Mouse (Mus musculus): ENCODE results near the gene Adam19. TPM values are rescaled to one million over a fixed set of nuclear protein-coding genes. Genes with fewer than 3 reads are reported as not detected.

The Adam19 gene
- polyA plus RNA-seq, 1 experiment from 2014 or later, result 21.3 TPM

DNA sequence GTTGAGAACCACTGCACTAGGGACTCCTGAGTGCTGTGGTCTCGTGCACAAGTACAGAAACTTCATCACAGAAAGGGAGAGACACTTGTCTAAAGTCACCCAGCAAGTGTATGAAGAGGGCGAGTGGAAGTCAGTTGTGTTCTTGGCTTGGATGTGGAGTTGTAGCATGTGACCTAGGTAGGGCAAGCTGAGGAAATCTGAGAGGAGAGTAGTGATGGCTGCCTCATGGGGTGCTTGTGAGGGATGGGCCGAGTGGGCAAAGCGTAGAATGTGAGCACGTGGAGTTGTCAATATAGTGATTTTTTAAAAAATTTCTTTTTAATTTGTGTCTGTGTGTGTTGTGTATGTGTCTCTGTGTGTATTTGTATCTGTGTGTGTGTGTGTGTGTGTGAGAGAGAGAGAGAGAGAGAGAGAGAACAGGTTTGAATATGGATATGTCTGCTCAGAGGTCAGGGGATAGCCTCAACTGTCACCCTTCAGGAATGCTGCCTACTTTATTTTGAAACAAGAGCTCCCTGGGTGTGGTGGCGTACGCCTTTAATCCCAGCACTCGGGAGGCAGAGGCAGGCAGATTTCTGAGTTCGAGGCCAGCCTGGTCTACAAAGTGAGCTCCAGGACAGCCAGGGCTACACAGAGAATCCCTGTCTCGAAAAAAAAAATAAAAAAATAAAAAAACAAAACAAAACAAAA, 11.7 kb downstream of the Adam19 start:
- Histone ChIP-seq H3K36me3 (ENCODE audit: control insufficient read depth, insufficient read depth, low read length) (peaks cover 26% of the 10 kb centered on the region; the same call in 1 of the 2 replicates), H3K4me2 (ENCODE audit: low read length) (no peak overlapping the region), H3K9me3 (ENCODE audit: control insufficient read depth, low read length) (no peaks in the 10 kb centered on the region), H3K4me3 (ENCODE audit: low read depth, low read length) (no peak overlapping the region), H3K27ac (ENCODE audit: low read depth) (no peak overlapping the region), H3K27me3 (replicated peaks; ENCODE audit: control insufficient read depth, insufficient read depth, low read length) (no peaks in the 10 kb centered on the region), H3K9ac (ENCODE audit: low read length) (no peak overlapping the region), H3K4me1 (replicated peaks; ENCODE audit: control insufficient read depth, insufficient read depth, low read length) (peaks cover 36% of the 10 kb centered on the region)
- 93% methylated on average over 10 of the region's 10 CpGs for WGBS
- no peak for DNase-seq (ENCODE audit: low spot score)
- ATAC-seq (replicated peaks; ENCODE audit: low FRiP score, low TSS enrichment, low read depth), result no peak

DNA sequence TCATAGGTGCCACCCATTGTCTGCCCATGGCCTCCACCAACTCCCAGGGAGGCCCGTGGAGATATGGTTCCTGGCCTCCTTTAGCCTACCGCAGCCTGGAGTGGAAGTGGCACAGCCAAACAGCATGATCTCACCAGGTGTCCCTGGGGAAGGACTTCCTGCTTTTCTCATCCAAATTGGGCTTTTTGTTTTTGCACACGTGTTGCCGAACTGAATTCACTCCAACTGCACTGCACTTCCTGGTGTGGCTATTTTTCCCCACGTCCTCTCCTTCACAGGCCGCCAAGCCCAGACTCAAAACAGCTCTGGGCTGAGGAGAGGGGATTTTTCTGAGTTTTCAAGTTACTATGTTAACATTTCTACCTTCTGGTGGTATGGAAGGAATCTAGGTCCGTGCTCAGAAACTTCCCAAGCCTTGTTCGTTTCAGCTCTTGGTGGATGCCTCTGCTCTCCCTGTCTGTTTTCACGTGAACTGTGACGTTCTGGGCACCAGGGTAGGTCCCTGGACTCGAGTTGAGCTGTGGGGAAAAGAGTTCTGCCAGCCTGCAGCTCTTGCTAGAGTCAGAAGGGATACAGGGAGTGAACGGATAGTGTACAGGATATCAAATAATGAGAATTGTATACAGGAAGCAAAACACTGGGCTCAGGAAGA, 13.1 kb downstream of the Adam19 start:
- Histone ChIP-seq H3K9me3 (ENCODE audit: control insufficient read depth, low read length) (no peaks in the 10 kb centered on the region), H3K27ac (ENCODE audit: low read depth) (peak overlapping the region; percentile 88), H3K4me2 (ENCODE audit: low read length) (no peak overlapping the region; the same call in 1 of the 2 replicates), H3K4me1 (replicated peaks; ENCODE audit: control insufficient read depth, insufficient read depth, low read length) (peaks cover 47% of the 10 kb centered on the region), H3K36me3 (ENCODE audit: control insufficient read depth, insufficient read depth, low read length) (peaks cover 23% of the 10 kb centered on the region; the same call in 1 of the 2 replicates), H3K9ac (ENCODE audit: low read length) (no peak overlapping the region), H3K27me3 (replicated peaks; ENCODE audit: control insufficient read depth, insufficient read depth, low read length) (no peaks in the 10 kb centered on the region), H3K4me3 (ENCODE audit: low read depth, low read length) (no peak overlapping the region)
- 41% methylated on average over 12 of the region's 12 CpGs for WGBS
- DNase-seq (ENCODE audit: low spot score) (no peak), ATAC-seq (replicated peaks; ENCODE audit: low FRiP score, low TSS enrichment, low read depth) (no peak)

DNA sequence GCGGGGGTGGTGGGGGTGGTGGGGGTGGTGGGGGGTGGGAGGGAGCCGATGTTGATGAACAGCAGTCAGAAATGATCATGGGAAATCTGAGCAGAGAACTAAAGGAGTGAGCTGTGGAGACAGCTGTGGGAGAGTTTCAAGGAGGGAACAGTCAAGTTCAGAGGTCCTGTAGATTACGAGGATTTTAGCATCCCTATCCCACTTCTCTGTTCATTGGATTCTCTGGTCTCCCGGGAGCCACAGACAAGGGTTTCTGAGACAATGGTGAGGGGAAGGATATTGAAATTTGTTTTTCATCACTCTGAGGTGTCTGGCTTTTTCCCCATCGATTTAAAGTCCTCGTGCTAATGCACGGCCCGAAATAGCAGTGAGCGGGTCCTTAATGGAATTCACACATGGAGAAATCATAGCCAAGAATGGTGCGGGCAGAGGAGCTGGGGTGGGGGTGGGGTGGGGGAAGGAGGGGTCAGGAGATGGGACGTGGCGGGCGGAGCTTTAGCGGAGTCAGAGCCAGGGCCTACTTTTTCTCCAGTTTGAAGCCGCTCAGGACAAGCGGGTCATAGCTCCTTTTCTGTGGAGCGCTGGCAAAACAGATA, 13.7 kb downstream of the Adam19 start:
- H3K9me3 ChIP-seq (ENCODE audit: control insufficient read depth, low read length), result no peaks in the 10 kb centered on the region
- peaks cover 23% of the 10 kb centered on the region; the same call in 1 of the 2 replicates for H3K36me3 ChIP-seq (ENCODE audit: control insufficient read depth, insufficient read depth, low read length)
- 0 out of 2 replicates have a peak overlapping the region, but pooled peaks have one; percentile 27 for H3K9ac ChIP-seq (ENCODE audit: low read length)
- H3K27me3 ChIP-seq (replicated peaks; ENCODE audit: control insufficient read depth, insufficient read depth, low read length), result no peaks in the 10 kb centered on the region
- peak overlapping the region; percentile 88 for H3K27ac ChIP-seq (ENCODE audit: low read depth)
- H3K4me3 ChIP-seq (ENCODE audit: low read depth, low read length), result no peak overlapping the region
- H3K4me2 ChIP-seq (ENCODE audit: low read length), result peak overlapping the region; percentile 22; the same call in 1 of the 2 replicates
- H3K4me1 ChIP-seq (replicated peaks; ENCODE audit: control insufficient read depth, insufficient read depth, low read length), result peaks cover 46% of the 10 kb centered on the region
- DNase-seq (ENCODE audit: low spot score) (no peak), ATAC-seq (replicated peaks; ENCODE audit: low FRiP score, low TSS enrichment, low read depth) (no peak)
- 36% methylated on average over 16 of the region's 17 CpGs for WGBS

DNA sequence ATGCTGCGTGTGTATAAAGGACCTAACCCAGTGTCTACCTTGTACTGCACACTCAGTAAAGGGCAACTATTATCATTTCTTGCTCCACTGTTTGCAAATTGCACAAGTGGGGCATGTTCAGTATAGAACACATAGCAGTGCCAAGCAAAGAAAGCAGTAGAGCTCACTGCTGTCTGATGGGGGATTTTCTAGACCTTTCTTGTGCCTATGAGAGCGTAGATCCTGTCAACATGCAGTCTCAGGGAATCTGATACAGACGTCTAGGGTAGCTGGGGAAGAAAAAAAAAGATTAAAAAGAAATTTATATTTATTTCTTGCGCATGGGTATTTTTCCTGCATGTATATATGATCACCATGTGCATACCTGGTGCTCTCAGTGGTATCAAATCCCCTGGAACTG, 14.4 kb downstream of the Adam19 start:
- Histone ChIP-seq H3K4me3 (ENCODE audit: low read depth, low read length) (no peak overlapping the region), H3K4me1 (replicated peaks; ENCODE audit: control insufficient read depth, insufficient read depth, low read length) (peaks cover 40% of the 10 kb centered on the region), H3K9me3 (ENCODE audit: control insufficient read depth, low read length) (no peaks in the 10 kb centered on the region), H3K36me3 (ENCODE audit: control insufficient read depth, insufficient read depth, low read length) (peaks cover 23% of the 10 kb centered on the region; the same call in 1 of the 2 replicates), H3K9ac (ENCODE audit: low read length) (0 out of 2 replicates have a peak overlapping the region, but pooled peaks have one; percentile 27), H3K27me3 (replicated peaks; ENCODE audit: control insufficient read depth, insufficient read depth, low read length) (no peaks in the 10 kb centered on the region), H3K27ac (ENCODE audit: low read depth) (peak overlapping the region; percentile 88), H3K4me2 (ENCODE audit: low read length) (no peak overlapping the region)
- WGBS, result 87% methylated on average over 4 of the region's 4 CpGs
- DNase-seq (ENCODE audit: low spot score), result no peak
- ATAC-seq (replicated peaks; ENCODE audit: low FRiP score, low TSS enrichment, low read depth), result no peak

DNA sequence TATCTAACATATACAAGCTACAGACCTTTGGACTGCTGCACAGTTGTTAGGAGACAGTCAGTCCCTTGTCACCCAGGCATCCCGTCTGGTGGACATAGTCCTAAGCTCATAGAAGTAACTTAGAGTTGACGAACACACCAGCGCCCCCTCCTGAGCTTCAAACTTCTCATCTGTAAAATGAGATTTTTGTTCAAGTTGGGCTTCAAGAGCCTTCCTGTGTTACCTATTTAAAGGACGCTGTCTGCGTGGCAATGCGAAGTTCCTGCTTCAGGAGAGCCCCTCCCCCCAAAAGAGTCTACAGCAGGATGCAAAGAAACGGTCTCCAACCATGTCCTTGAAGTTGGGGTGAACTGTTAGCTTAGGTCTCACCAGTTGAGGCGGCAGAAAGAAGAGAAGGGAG, 15.0 kb downstream of the Adam19 start:
- WGBS, result 78% methylated on average over 8 of the region's 8 CpGs

DNA sequence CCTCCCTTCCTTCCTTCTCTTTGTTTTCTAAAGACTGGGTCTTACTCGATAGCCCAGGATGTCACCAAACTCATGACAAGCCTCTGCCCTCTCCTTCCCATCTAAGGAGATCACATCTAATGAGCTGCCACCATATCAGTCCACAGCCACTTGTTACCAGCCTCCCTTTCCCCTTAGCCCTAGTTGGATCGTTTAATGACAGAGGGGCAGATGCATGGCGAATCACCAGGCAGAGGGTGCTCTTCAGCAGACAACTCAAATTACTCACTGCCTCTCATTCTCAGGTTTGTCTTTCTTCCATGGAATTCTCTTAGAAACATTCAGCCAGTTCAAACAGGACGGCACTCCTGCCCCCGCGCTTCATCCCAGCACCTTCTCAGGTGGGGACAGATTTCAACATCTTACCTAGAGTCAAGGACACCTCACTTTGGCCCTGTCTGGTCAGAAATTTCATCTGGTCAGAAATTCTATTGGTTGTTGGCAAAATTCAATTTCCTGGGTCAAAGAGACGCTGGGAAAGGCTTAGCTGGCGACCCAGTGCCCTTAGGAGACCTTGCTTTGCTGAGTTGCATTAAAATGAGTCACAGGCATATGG, 16.8 kb downstream of the Adam19 start:
- Histone ChIP-seq H3K27ac (ENCODE audit: low read depth) (no peak overlapping the region), H3K4me2 (ENCODE audit: low read length) (no peak overlapping the region), H3K27me3 (replicated peaks; ENCODE audit: control insufficient read depth, insufficient read depth, low read length) (no peaks in the 10 kb centered on the region), H3K9me3 (ENCODE audit: control insufficient read depth, low read length) (no peaks in the 10 kb centered on the region), H3K4me1 (replicated peaks; ENCODE audit: control insufficient read depth, insufficient read depth, low read length) (peaks cover 28% of the 10 kb centered on the region), H3K9ac (ENCODE audit: low read length) (no peak overlapping the region), H3K36me3 (ENCODE audit: control insufficient read depth, insufficient read depth, low read length) (peaks cover 31% of the 10 kb centered on the region; the same call in 1 of the 2 replicates), H3K4me3 (ENCODE audit: low read depth, low read length) (no peak overlapping the region)
- no peak for DNase-seq (ENCODE audit: low spot score)
- no peak for ATAC-seq (replicated peaks; ENCODE audit: low FRiP score, low TSS enrichment, low read depth)
- 66% methylated on average over 8 of the region's 8 CpGs for WGBS

More for the DNA sequence above, 15.0 kb downstream of the Adam19 start:
- Histone ChIP-seq H3K9ac (ENCODE audit: low read length) (no peak overlapping the region), H3K4me2 (ENCODE audit: low read length) (no peak overlapping the region), H3K9me3 (ENCODE audit: control insufficient read depth, low read length) (no peaks in the 10 kb centered on the region), H3K27ac (ENCODE audit: low read depth) (no peak overlapping the region), H3K36me3 (ENCODE audit: control insufficient read depth, insufficient read depth, low read length) (peaks cover 25% of the 10 kb centered on the region; the same call in 1 of the 2 replicates), H3K4me3 (ENCODE audit: low read depth, low read length) (no peak overlapping the region), H3K27me3 (replicated peaks; ENCODE audit: control insufficient read depth, insufficient read depth, low read length) (no peaks in the 10 kb centered on the region), H3K4me1 (replicated peaks; ENCODE audit: control insufficient read depth, insufficient read depth, low read length) (peaks cover 34% of the 10 kb centered on the region)
- DNase-seq (ENCODE audit: low spot score), result no peak
- ATAC-seq (replicated peaks; ENCODE audit: low FRiP score, low TSS enrichment, low read depth), result no peak

DNA sequence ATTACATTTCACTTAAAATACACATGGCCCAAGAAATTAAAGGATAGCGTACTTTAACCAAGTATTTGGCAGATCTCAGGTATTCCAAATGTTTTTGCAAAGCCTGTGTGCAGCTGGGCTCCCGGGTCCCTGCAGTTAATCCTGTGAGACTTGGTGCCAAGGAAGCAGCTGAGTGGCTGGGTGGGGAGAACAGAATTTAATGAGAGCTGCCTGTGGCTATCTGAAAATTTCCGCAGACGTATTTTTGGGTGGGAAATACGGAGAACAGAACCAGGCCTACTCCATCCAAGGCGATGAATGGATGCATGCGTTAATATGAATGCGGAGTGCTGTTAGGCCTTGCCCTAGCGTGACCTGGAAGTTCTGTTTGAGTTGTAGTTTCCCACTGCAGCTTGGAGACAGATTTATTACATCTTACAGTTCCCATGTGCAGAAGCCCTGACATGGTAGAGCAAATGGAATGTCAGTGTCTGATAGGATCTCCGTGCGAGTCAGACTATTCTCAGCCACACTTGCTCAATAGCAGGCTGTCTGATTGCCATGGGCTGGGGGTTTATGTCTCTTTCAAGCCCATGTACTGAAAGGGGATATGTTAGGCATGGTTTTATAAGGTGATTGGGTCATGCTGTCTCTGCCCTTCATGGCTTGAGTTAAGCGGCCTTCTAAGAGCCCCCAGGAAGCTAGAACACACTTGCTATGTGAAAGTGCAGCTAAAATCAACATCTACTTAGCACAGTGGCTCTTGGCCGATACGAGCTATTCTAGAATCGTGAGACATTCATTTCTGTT, 17.5 kb downstream of the Adam19 start:
- H3K27me3 ChIP-seq (replicated peaks; ENCODE audit: control insufficient read depth, insufficient read depth, low read length), result no peaks in the 10 kb centered on the region
- peak overlapping the region; percentile 54 for H3K27ac ChIP-seq (ENCODE audit: low read depth)
- WGBS, result 45% methylated on average over 15 of the region's 15 CpGs
- H3K4me1 ChIP-seq (replicated peaks; ENCODE audit: control insufficient read depth, insufficient read depth, low read length), result peaks cover 28% of the 10 kb centered on the region
- H3K4me2 ChIP-seq (ENCODE audit: low read length), result no peak overlapping the region
- no peaks in the 10 kb centered on the region for H3K9me3 ChIP-seq (ENCODE audit: control insufficient read depth, low read length)
- peaks cover 37% of the 10 kb centered on the region for H3K36me3 ChIP-seq (ENCODE audit: control insufficient read depth, insufficient read depth, low read length)
- ATAC-seq (replicated peaks; ENCODE audit: low FRiP score, low TSS enrichment, low read depth), result no peak
- H3K4me3 ChIP-seq (ENCODE audit: low read depth, low read length), result no peak overlapping the region
- no peak overlapping the region for H3K9ac ChIP-seq (ENCODE audit: low read length)
- DNase-seq (ENCODE audit: low spot score), result no peak

Measured in intestine, embryonic 14.5 days (tissue).